In genomic region chr7:49248333-49249086, GRCm38 (mm10) we compare ENCODE assay signal across 9 mouse cellular contexts.
DNase-seq lines count a peak whose midpoint lies in the region; ATAC-seq and TF ChIP-seq lines count a peak whose summit lies in the region.
"Had no signal": no experiment of that assay in that cellular context is flagged by ENCODE, and none has a peak within 500 bp of the region (broad histone marks: within the 10 kb centered on the region; RNA-seq: fewer than 3 reads in every experiment).

No protein-coding gene starts in this region.

- no peak for ATAC-seq in limb, embryonic 12.5 days (ENCODE audit: insufficient number of reproducible peaks, insufficient read depth, low FRiP score, low TSS enrichment, low read depth)
- ATAC-seq in heart, embryonic 11.5 days (replicated peaks; ENCODE audit: insufficient number of reproducible peaks, low FRiP score, low TSS enrichment), result no peak
- ATAC-seq in erythroid progenitor cell, adult 5-6 weeks (replicated peaks; ENCODE audit: low FRiP score, poor library complexity, severe bottlenecking), result no peak

- H3K4me3 ChIP-seq in limb, embryonic 12.5 days (replicated peaks), result no peak overlapping the region
- no peak overlapping the region for H3K4me3 ChIP-seq in limb, embryonic 10.5 days
- peak overlapping the region; percentile 96 for H3K4me3 ChIP-seq in cerebellum, adult 2 months (replicated peaks; ENCODE audit: insufficient read depth, low read depth, low read length)
- peak overlapping the region; percentile 56 for H3K4me3 ChIP-seq in heart, embryonic 11.5 days (ENCODE audit: low read depth, low read length)
- H3K4me3 ChIP-seq in olfactory bulb, adult 2 months (ENCODE audit: insufficient read depth, low read depth, low read length), result peak overlapping the region; percentile 90

- H3K9me3 ChIP-seq in limb, embryonic 12.5 days, result no peaks in the 10 kb centered on the region
- H3K9me3 ChIP-seq in limb, embryonic 10.5 days (replicated peaks), result no peaks in the 10 kb centered on the region
- no peaks in the 10 kb centered on the region for H3K9me3 ChIP-seq in heart, embryonic 11.5 days (replicated peaks; ENCODE audit: control insufficient read depth, low read length)

- TF ChIP-seq POLR2A in cerebellum, adult 2 months (IDR thresholded peaks at IDR 0.05; ENCODE audit: borderline replicate concordance, insufficient read depth, low read length), result no peak
- no peak for TF ChIP-seq POLR2A in olfactory bulb, adult 2 months (IDR thresholded peaks at IDR 0.05; ENCODE audit: insufficient read depth, low read depth, low read length)

- 46% methylated on average over 14 of the region's 14 CpGs for WGBS in limb, embryonic 12.5 days
- 48% methylated on average over 14 of the region's 14 CpGs for WGBS in limb, embryonic 10.5 days
- 4% methylated on average over 14 of the region's 14 CpGs for WGBS in cerebellum, adult 2 months
- WGBS in heart, embryonic 11.5 days (ENCODE audit: insufficient replicate concordance), result 37% methylated on average over 14 of the region's 14 CpGs
- 10% methylated on average over 14 of the region's 14 CpGs for WGBS in olfactory bulb, adult 2 months

- no peak for DNase-seq in limb, embryonic 10.5 days (ENCODE audit: low spot score)
- peak; percentile 70 to 82 for DNase-seq in cerebellum, adult 2 months
- DNase-seq in layer of hippocampus, postnatal 10 days (ENCODE audit: low spot score in 2 of 2), result peak; percentile 60 to 65
- no peak for DNase-seq in gastrocnemius, adult 8-10 months (ENCODE audit: low spot score in 2 of 2)

- TF ChIP-seq CTCF in cerebellum, adult 2 months (IDR thresholded peaks at IDR 0.05; ENCODE audit: borderline replicate concordance, insufficient read depth, low read depth, low read length), result 0 out of 2 replicates have a peak, but pooled peaks have one; percentile 1
- no peak for TF ChIP-seq CTCF in olfactory bulb, adult 2 months (IDR thresholded peaks at IDR 0.05; ENCODE audit: insufficient read depth, low read depth, low read length)

- H3K27me3 ChIP-seq in limb, embryonic 12.5 days, result peaks cover 44% of the 10 kb centered on the region
- H3K27me3 ChIP-seq in limb, embryonic 10.5 days (ENCODE audit: low read depth, poor library complexity, severe bottlenecking), result peaks cover 58% of the 10 kb centered on the region
- H3K27me3 ChIP-seq in cerebellum, adult 2 months (ENCODE audit: control insufficient read depth, insufficient read depth, low read length), result no peaks in the 10 kb centered on the region
- H3K27me3 ChIP-seq in heart, embryonic 11.5 days (ENCODE audit: control insufficient read depth, insufficient read depth, low read length), result peaks cover 22% of the 10 kb centered on the region

- H3K9ac ChIP-seq in limb, embryonic 12.5 days (replicated peaks), result no peak overlapping the region
- H3K9ac ChIP-seq in heart, embryonic 11.5 days (ENCODE audit: low read depth, low read length), result peak overlapping the region; percentile 59
- H3K9ac ChIP-seq: liver, embryonic 14.5 days had no signal

- H3K27ac ChIP-seq in limb, embryonic 12.5 days, result no peak overlapping the region
- no peak overlapping the region for H3K27ac ChIP-seq in limb, embryonic 10.5 days
- peak overlapping the region; percentile 95 for H3K27ac ChIP-seq in cerebellum, adult 2 months (ENCODE audit: insufficient read depth, low read length)
- peak overlapping the region; percentile 69 for H3K27ac ChIP-seq in heart, embryonic 11.5 days (ENCODE audit: low read depth, low read length)
- H3K27ac ChIP-seq in olfactory bulb, adult 2 months (ENCODE audit: insufficient read depth, low read depth, low read length), result peak overlapping the region; percentile 86
- H3K27ac ChIP-seq: liver, embryonic 14.5 days had no signal

- H3K36me3 ChIP-seq in limb, embryonic 12.5 days, result no peaks in the 10 kb centered on the region
- no peaks in the 10 kb centered on the region for H3K36me3 ChIP-seq in limb, embryonic 10.5 days
- H3K36me3 ChIP-seq in heart, embryonic 11.5 days (ENCODE audit: control insufficient read depth, insufficient read depth, low read length), result no peaks in the 10 kb centered on the region

- H3K4me2 ChIP-seq in limb, embryonic 12.5 days, result 0 out of 2 replicates have a peak overlapping the region, but pooled peaks have one; percentile 99
- peak overlapping the region; percentile 92 for H3K4me2 ChIP-seq in heart, embryonic 11.5 days

- H3K4me1 ChIP-seq in limb, embryonic 12.5 days (replicated peaks), result peaks cover 16% of the 10 kb centered on the region
- peaks cover 17% of the 10 kb centered on the region for H3K4me1 ChIP-seq in limb, embryonic 10.5 days
- H3K4me1 ChIP-seq in cerebellum, adult 2 months (ENCODE audit: control insufficient read depth, insufficient read depth, low read length), result peaks cover 30% of the 10 kb centered on the region
- H3K4me1 ChIP-seq in heart, embryonic 11.5 days (ENCODE audit: control insufficient read depth, insufficient read depth, low read length), result peaks cover 26% of the 10 kb centered on the region
- peaks cover 50% of the 10 kb centered on the region for H3K4me1 ChIP-seq in olfactory bulb, adult 2 months (ENCODE audit: control insufficient read depth, insufficient read depth, low read length)

Comparison
In these comparisons a context has a peak if more than half of its experiments do, and no peak if none do; other contexts are left out.
1. H3K27ac ChIP-seq: peak in cerebellum, adult 2 months (single experiment), heart, embryonic 11.5 days (single experiment) and olfactory bulb, adult 2 months (single experiment); none in limb, embryonic 12.5 days (single experiment) and limb, embryonic 10.5 days (single experiment).
2. H3K4me3 ChIP-seq: peak in cerebellum, adult 2 months (single experiment), heart, embryonic 11.5 days (single experiment) and olfactory bulb, adult 2 months (single experiment); none in limb, embryonic 12.5 days (single experiment) and limb, embryonic 10.5 days (single experiment).
3. DNase-seq: peak in cerebellum, adult 2 months (2 of 2) and layer of hippocampus, postnatal 10 days (2 of 2); none in limb, embryonic 10.5 days (single experiment) and gastrocnemius, adult 8-10 months (0 of 2).